Mouse (Mus musculus) embryonic facial prominence, embryonic 13.5 days (tissue): ENCODE measurements around the gene Ddx19a. TPM values are rescaled to one million over a fixed set of nuclear protein-coding genes. Genes with fewer than 3 reads are reported as not detected.
A peak's percentile ranks its signal among the peaks of the same experiment; 100 is the strongest.

Experiments used
- ATAC-seq: fragments of 200-750 bp; cut with Nextera tagmentation; 2 replicates; pipeline ENCODE4 v1.8.0; 2017; ENCODE audit warnings: low read depth; ENCODE audit not compliant: insufficient number of reproducible peaks, insufficient read depth, low FRiP score, low TSS enrichment
- H3K27ac ChIP-seq: fragments of 300-500 bp; sonication (generic); 2 replicates; pipeline ENCODE4 v1.5.1; 2015; ENCODE audit warnings: moderate library complexity, mild to moderate bottlenecking, inconsistent platforms
- H3K27me3 ChIP-seq: fragments of 300-500 bp; sonication (generic); 2 replicates; pipeline ENCODE4 v1.6.1; 2015; ENCODE audit warnings: mild to moderate bottlenecking, inconsistent platforms
- H3K36me3 ChIP-seq: fragments of 300-500 bp; sonication (generic); 2 replicates; pipeline ENCODE4 v1.6.1; 2015; ENCODE audit warnings: mild to moderate bottlenecking, inconsistent platforms
- H3K4me1 ChIP-seq: fragments of 300-500 bp; sonication (generic); 2 replicates; pipeline ENCODE4 v1.6.1; 2015; ENCODE audit warnings: inconsistent platforms
- H3K4me2 ChIP-seq: fragments of 300-500 bp; sonication (generic); 2 replicates; pipeline ENCODE4 v1.6.1; 2015; ENCODE audit warnings: moderate library complexity, mild to moderate bottlenecking, inconsistent platforms
- H3K4me3 ChIP-seq: fragments of 300-500 bp; sonication (generic); 2 replicates; pipeline ENCODE4 v1.5.1; 2015; ENCODE audit warnings: mild to moderate bottlenecking, inconsistent platforms
- H3K9ac ChIP-seq: fragments of 300-500 bp; sonication (generic); 2 replicates; pipeline ENCODE4 v1.6.1; 2015; ENCODE audit warnings: mild to moderate bottlenecking, inconsistent platforms
- H3K9me3 ChIP-seq: fragments of 300-500 bp; sonication (generic); 2 replicates; pipeline ENCODE4 v1.6.1; 2016; ENCODE audit warnings: inconsistent platforms
- WGBS: fragments of 180-500 bp; shearing (Covaris S2); methylation state at CpG from one replicate; pipeline ENCODE4 v1.1.7; 2015; ENCODE audit warnings: mixed read lengths; 5-methylcytosine and 5-hydroxymethylcytosine counted together
- microRNA-seq: library from miRNA; unstranded; fragments of <30 nt; microRNA quantifications from one replicate; pipeline ENCODE4, GENCODE M21; 2016
- polyA plus RNA-seq: library from polyadenylated mRNA; unstranded; fragments of >200 nt; fragmentation: Nextera tagmentation; extraction: Ambion mirVana; gene quantifications from 2 replicates; pipeline ENCODE4 v1.2.1, GENCODE M21; 2015

The Ddx19a gene
- polyA plus RNA-seq, 1 experiment from 2014 or later: 15.6 TPM

- no peaks in the 10 kb centered on the region for H3K9me3 ChIP-seq
- ATAC-seq: no peak
- no peaks in the 10 kb centered on the region for H3K27me3 ChIP-seq
- H3K4me1 ChIP-seq: peaks cover 21% of the 10 kb centered on the region; the same call in 1 of the 2 replicates
- peaks cover 31% of the 10 kb centered on the region for H3K36me3 ChIP-seq
- no peak overlapping the region for H3K4me2 ChIP-seq
- no peak overlapping the region for H3K4me3 ChIP-seq
- H3K27ac ChIP-seq: no peak overlapping the region
- H3K9ac ChIP-seq: no peak overlapping the region
- 58% methylated on average over 5 of the region's 5 CpGs for WGBS
Measured at GRCm38 (mm10) chr8:110929066-110929465, 68.5 kb downstream of the Ddx19a start.

GRCm38 (mm10) chr8:110928435-110928834 lies 69.2 kb downstream of the Ddx19a start:
- H3K9me3 ChIP-seq: no peaks in the 10 kb centered on the region
- no peak overlapping the region for H3K4me2 ChIP-seq
- H3K27ac ChIP-seq: no peak overlapping the region
- ATAC-seq: no peak
- H3K27me3 ChIP-seq: no peaks in the 10 kb centered on the region
- H3K36me3 ChIP-seq: peaks cover 27% of the 10 kb centered on the region
- WGBS: 79% methylated on average over 7 of the region's 7 CpGs
- H3K9ac ChIP-seq: 0 out of 2 replicates have a peak overlapping the region, but pooled peaks have one; percentile 7
- H3K4me3 ChIP-seq: no peak overlapping the region
- H3K4me1 ChIP-seq: peaks cover 21% of the 10 kb centered on the region; the same call in 1 of the 2 replicates

- Histone ChIP-seq H3K27me3 (no peaks in the 10 kb centered on the region), H3K27ac (no peak overlapping the region), H3K36me3 (peaks cover 24% of the 10 kb centered on the region), H3K9me3 (no peaks in the 10 kb centered on the region), H3K9ac (no peak overlapping the region), H3K4me1 (peaks cover 26% of the 10 kb centered on the region), H3K4me2 (no peak overlapping the region), H3K4me3 (no peak overlapping the region)
- 52% methylated on average over 5 of the region's 5 CpGs for WGBS
- no peak for ATAC-seq
Measured at GRCm38 (mm10) chr8:110926690-110927089, 70.9 kb downstream of the Ddx19a start.

GRCm38 (mm10) chr8:110925691-110926140 lies 71.9 kb downstream of the Ddx19a start:
- WGBS: 84% methylated on average over 8 of the region's 8 CpGs
- no peak for ATAC-seq
- peaks cover 36% of the 10 kb centered on the region for H3K4me1 ChIP-seq

More at GRCm38 (mm10) chr8:110925691-110926140, 71.9 kb downstream of the Ddx19a start:
- H3K36me3 ChIP-seq: peaks cover 14% of the 10 kb centered on the region
- no peak overlapping the region for H3K27ac ChIP-seq
- H3K4me3 ChIP-seq: no peak overlapping the region
- no peak overlapping the region for H3K4me2 ChIP-seq
- H3K9me3 ChIP-seq: no peaks in the 10 kb centered on the region
- H3K27me3 ChIP-seq: no peaks in the 10 kb centered on the region
- H3K9ac ChIP-seq: no peak overlapping the region

Small RNA genes within 50 kb of the gene (microRNA-seq; reads per million reads assigned to microRNA genes)
- gene Gm24103 (not detected), gene Mir3473d (not detected)

Other genes starting within 250 kb of the Ddx19a start
- 0.60 and 2.3 TPM in 2 replicates for gene Il34, start 191.9 kb downstream of the Ddx19a start, polyA plus RNA-seq
- 82.9 and 83.8 TPM in 2 replicates for gene Cog4, start 151.2 kb downstream of the Ddx19a start, polyA plus RNA-seq
- gene Sf3b3, start 151.0 kb downstream of the Ddx19a start, polyA plus RNA-seq: 158 and 170 TPM in 2 replicates
- gene Fuk, start 95.3 kb downstream of the Ddx19a start, polyA plus RNA-seq: 13.0 and 15.2 TPM in 2 replicates
- 29.4 and 35.7 TPM in 2 replicates for gene St3gal2, start 77.9 kb downstream of the Ddx19a start, polyA plus RNA-seq
- gene Ddx19b, start 34.0 kb upstream of the Ddx19a start, polyA plus RNA-seq: 4.3 and 5.8 TPM in 2 replicates
- gene Aars, start 35.3 kb upstream of the Ddx19a start, polyA plus RNA-seq: 54.2 and 54.8 TPM in 2 replicates
- gene Exosc6, start 58.5 kb upstream of the Ddx19a start, polyA plus RNA-seq: 9.3 and 14.6 TPM in 2 replicates
- gene Clec18a, start 94.6 kb upstream of the Ddx19a start, polyA plus RNA-seq: 0.27 TPM in 1 of 2 replicates, not detected in the other
- gene Pdpr, start 96.8 kb upstream of the Ddx19a start, polyA plus RNA-seq: 11.0 and 11.5 TPM in 2 replicates